Mouse (Mus musculus): ENCODE data around the gene Ube2f.

- no peak for TF ChIP-seq POLR2A (IDR thresholded peaks at IDR 0.05; ENCODE audit: borderline replicate concordance, low read depth, low read length)
- no peak for TF ChIP-seq CTCF (IDR thresholded peaks at IDR 0.05; ENCODE audit: low read depth, low read length)
Observed at GRCm38 (mm10) chr1:91211591-91212008, 38.5 kb upstream of the Ube2f start.

Data from bone marrow macrophage, adult 2 months (primary cell).